Mouse (Mus musculus) mouse trophoblast stem cell (cell line): ENCODE measurements around the gene Rps27.

Source experiments
- in situ Hi-C, 2 experiments: fragments of 300-500 bp; cut with MseI, MboI; formaldehyde crosslinking; loops; 2 replicates in 1 of 2; 3 replicates in 1 of 2; pipeline ENCODE4 v1.15.1; 2025

The Rps27 gene

DNA sequence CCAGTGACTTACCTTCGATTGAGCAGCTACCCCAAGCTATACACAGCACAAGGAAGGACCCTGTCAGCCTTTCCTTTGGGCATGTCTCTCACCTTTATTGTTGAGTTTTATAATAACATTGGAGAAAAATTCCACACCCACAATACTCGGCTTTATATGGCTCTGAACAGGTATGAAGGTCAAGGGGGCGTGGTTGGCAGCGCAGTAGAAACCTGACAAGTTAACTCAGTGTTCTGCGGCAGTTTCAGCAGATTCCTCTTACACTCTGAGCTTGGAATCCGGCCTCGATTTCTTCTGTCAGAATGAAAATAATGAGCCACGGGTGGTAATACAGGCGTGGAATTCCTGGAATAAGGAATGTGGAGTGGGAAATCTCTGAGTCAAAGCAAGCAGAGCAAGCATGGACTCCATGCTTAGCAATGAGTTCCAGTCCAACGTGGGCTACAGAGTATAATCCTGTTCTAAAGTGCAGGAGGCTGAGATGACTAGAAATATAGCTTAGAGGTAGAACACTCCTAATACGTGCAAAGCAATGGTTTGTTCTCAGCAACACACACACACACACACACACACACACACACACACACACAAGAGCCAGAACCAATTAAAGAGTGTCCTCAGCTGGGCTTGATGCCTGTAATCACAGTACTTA, 22.5 kb downstream of the Rps27 start:
- in situ Hi-C loops = no loop called here

- in situ Hi-C loops = no loop called here
Observed at GRCm38 (mm10) chr3:90183581-90183980, 29.9 kb downstream of the Rps27 start.

DNA sequence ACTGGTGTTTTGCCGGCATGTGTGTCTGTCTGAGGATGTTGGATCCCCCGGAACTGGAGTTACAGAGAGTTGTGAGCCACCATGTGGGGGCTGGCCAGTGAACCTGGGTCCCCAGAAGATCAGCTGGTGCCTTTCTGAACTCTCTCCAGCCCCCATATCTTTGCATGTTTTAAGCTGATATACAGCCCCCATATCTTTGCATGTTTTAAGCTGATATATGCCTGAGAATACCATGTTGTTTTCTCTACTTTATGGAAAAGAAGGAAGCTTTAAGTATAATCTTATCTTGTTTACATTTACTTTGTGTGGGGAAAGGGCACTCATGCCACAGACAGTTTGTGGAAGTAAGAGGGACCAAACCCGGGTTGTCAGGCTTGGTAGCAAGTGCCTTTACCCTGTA, 33.9 kb downstream of the Rps27 start:
- in situ Hi-C loops = no loop called here
